Mouse (Mus musculus): Measurements from ENCODE around the gene Trim34a. TPM values are rescaled to one million over a fixed set of nuclear protein-coding genes. Genes with fewer than 3 reads are reported as not detected.

The Trim34a gene
- total RNA-seq, 4 experiments from 2014 or later: 0.87 to 1.6 (median 0.95) TPM

Other genes starting within 250 kb of the Trim34a start
- gene Olfr638, start 245.7 kb upstream of the Trim34a start, total RNA-seq (2022): not detected
- gene Olfr639, start 227.2 kb upstream of the Trim34a start, total RNA-seq (2022): not detected
- not detected for gene Olfr640, start 218.9 kb upstream of the Trim34a start, total RNA-seq (2022)
- gene Olfr641, start 209.0 kb upstream of the Trim34a start, total RNA-seq (2022): not detected
- not detected for gene Olfr642, start 191.8 kb upstream of the Trim34a start, total RNA-seq (2022)
- gene 4930516K23Rik, start 183.0 kb upstream of the Trim34a start, total RNA-seq (2022): not detected
- gene Olfr644, start 172.6 kb upstream of the Trim34a start, total RNA-seq (2022): not detected
- gene Olfr645, start 159.0 kb upstream of the Trim34a start, total RNA-seq (2022): not detected
- not detected for gene Olfr646, start 139.6 kb upstream of the Trim34a start, total RNA-seq (2022)
- gene Ubqln5, start 114.6 kb upstream of the Trim34a start, total RNA-seq (2022): not detected
- gene Olfr643, start 107.1 kb upstream of the Trim34a start, total RNA-seq (2022): not detected
- gene Ubqln3, start 101.2 kb upstream of the Trim34a start, total RNA-seq (2022): not detected
- not detected for gene Ubqlnl, start 93.9 kb upstream of the Trim34a start, total RNA-seq (2022)
- not detected for gene Olfm5, start 79.6 kb upstream of the Trim34a start, total RNA-seq (2022)
- not detected for gene Olfr648, start 61.1 kb upstream of the Trim34a start, total RNA-seq (2022)
- not detected for gene Olfr649, start 48.5 kb upstream of the Trim34a start, total RNA-seq (2022)
- under 1 TPM; 0.19 to 0.99 (median 0.20) TPM for gene Trim6, start 25.7 kb upstream of the Trim34a start, total RNA-seq (2022)
- gene Trim5, start 43.6 kb downstream of the Trim34a start, total RNA-seq (2022): under 1 TPM; 0.56 to 0.70 (median 0.66) TPM
- 1 to 10 TPM; 2.1 to 2.6 (median 2.3) TPM for gene Trim12a, start 71.0 kb downstream of the Trim34a start, total RNA-seq (2022)
- gene Trim34b, start 85.0 kb downstream of the Trim34a start, total RNA-seq (2022): not detected
- gene Trim12c, start 108.9 kb downstream of the Trim34a start, total RNA-seq (2022): 1 to 10 TPM; 2.3 to 3.1 (median 2.6) TPM
- not detected for gene Trim30b, start 125.4 kb downstream of the Trim34a start, total RNA-seq (2022)
- not detected for gene Trim30c, start 156.4 kb downstream of the Trim34a start, total RNA-seq (2022)
- under 1 TPM; 0.53 to 0.96 (median 0.82) TPM for gene Trim30a, start 220.7 kb downstream of the Trim34a start, total RNA-seq (2022)